Mouse (Mus musculus): ENCODE results near the gene Vmp1. TPM values are rescaled to one million over a fixed set of nuclear protein-coding genes. Genes with fewer than 3 reads are reported as not detected.
A peak's percentile ranks its signal among the peaks of the same experiment; 100 is the strongest.

Gene Vmp1
- total RNA-seq, 1 experiment = 107 TPM

- Histone ChIP-seq H3K36me3 (ENCODE audit: control insufficient read depth, insufficient read depth, low read length, poor library complexity, severe bottlenecking) (peaks cover 11% of the 10 kb centered on the region), H3K4me3 (ENCODE audit: insufficient read depth in 1 of 2, low read depth in 1 of 2, low read length in 2 of 2, poor library complexity in 1 of 2, severe bottlenecking in 1 of 2) (no peak overlapping the region), H3K27ac (ENCODE audit: insufficient read depth, low read depth, low read length, poor library complexity, severe bottlenecking) (no peak overlapping the region), H3K9ac (ENCODE audit: insufficient read depth, low read depth, low read length, poor library complexity, severe bottlenecking) (no peak overlapping the region), H3K4me1 (ENCODE audit: control insufficient read depth in 2 of 2, insufficient read depth in 2 of 2, low read length in 2 of 2, poor library complexity in 1 of 2) (peaks cover 0 to under 1% of the 10 kb centered on the region in 2 experiments; a peak in 1 of 4 replicates), H3K9me3 (ENCODE audit: control insufficient read depth, insufficient read depth, low read depth, low read length) (no peaks in the 10 kb centered on the region)
- DNase-seq (ENCODE audit: low read depth, low spot score) = no peak
- in situ Hi-C loops (cut with MboI; ENCODE audit: low sequenced_read_pairs in 2 of 2, unreplicated experiment in 2 of 2) = no loop called here
- TF ChIP-seq ZC3H11A (IDR thresholded peaks at IDR 0.05; ENCODE audit: borderline replicate concordance, low read depth, low read length) = no peak
- no peak for TF ChIP-seq MAFK (IDR thresholded peaks at IDR 0.05; ENCODE audit: insufficient read depth, low read depth, low read length)
- TF ChIP-seq ZNF384 (IDR thresholded peaks at IDR 0.05; ENCODE audit: low read depth, low read length) = no peak
- no peak for TF ChIP-seq CHD2 (IDR thresholded peaks at IDR 0.05; ENCODE audit: low read depth, low read length)
- TF ChIP-seq HCFC1 (IDR thresholded peaks at IDR 0.05; ENCODE audit: borderline replicate concordance, insufficient read depth, low read length) = no peak
These were observed 6.7 kb upstream of the Vmp1 start for GRCm38 (mm10) chr11:86690383-86690782.

- Histone ChIP-seq H3K4me1 (ENCODE audit: control insufficient read depth in 2 of 2, insufficient read depth in 2 of 2, low read length in 2 of 2, poor library complexity in 1 of 2) (peaks cover 2 to 3% of the 10 kb centered on the region in 2 experiments; a peak in 2 of 4 replicates), H3K9me3 (ENCODE audit: control insufficient read depth, insufficient read depth, low read depth, low read length) (no peaks in the 10 kb centered on the region), H3K36me3 (ENCODE audit: control insufficient read depth, insufficient read depth, low read length, poor library complexity, severe bottlenecking) (peaks cover 8% of the 10 kb centered on the region), H3K4me3 (ENCODE audit: insufficient read depth in 1 of 2, low read depth in 1 of 2, low read length in 2 of 2, poor library complexity in 1 of 2, severe bottlenecking in 1 of 2) (no peak overlapping the region), H3K27ac (ENCODE audit: insufficient read depth, low read depth, low read length, poor library complexity, severe bottlenecking) (no peak overlapping the region), H3K9ac (ENCODE audit: insufficient read depth, low read depth, low read length, poor library complexity, severe bottlenecking) (peak overlapping the region; percentile 25; the same call in 1 of the 2 replicates)
- DNase-seq (ENCODE audit: low read depth, low spot score) = no peak
- in situ Hi-C loops (cut with MboI; ENCODE audit: low sequenced_read_pairs in 2 of 2, unreplicated experiment in 2 of 2) = no loop called here
- no peak for TF ChIP-seq HCFC1 (IDR thresholded peaks at IDR 0.05; ENCODE audit: borderline replicate concordance, insufficient read depth, low read length)
- no peak for TF ChIP-seq ZNF384 (IDR thresholded peaks at IDR 0.05; ENCODE audit: low read depth, low read length)
- TF ChIP-seq MAFK (IDR thresholded peaks at IDR 0.05; ENCODE audit: insufficient read depth, low read depth, low read length) = no peak
- no peak for TF ChIP-seq ZC3H11A (IDR thresholded peaks at IDR 0.05; ENCODE audit: borderline replicate concordance, low read depth, low read length)
- no peak for TF ChIP-seq CHD2 (IDR thresholded peaks at IDR 0.05; ENCODE audit: low read depth, low read length)
These were observed 1.7 kb upstream of the Vmp1 start for GRCm38 (mm10) chr11:86685366-86685765.

GRCm38 (mm10) chr11:86684126-86685012 lies 733 bp upstream of the Vmp1 start:
- no peaks in the 10 kb centered on the region for H3K9me3 ChIP-seq (ENCODE audit: control insufficient read depth, insufficient read depth, low read depth, low read length)
- peak overlapping the region; percentile 93 for H3K9ac ChIP-seq (ENCODE audit: insufficient read depth, low read depth, low read length, poor library complexity, severe bottlenecking)
- H3K4me3 ChIP-seq (ENCODE audit: insufficient read depth in 1 of 2, low read depth in 1 of 2, low read length in 2 of 2, poor library complexity in 1 of 2, severe bottlenecking in 1 of 2) = peak overlapping the region; percentile 77 to 82
- TF ChIP-seq HCFC1 (IDR thresholded peaks at IDR 0.05; ENCODE audit: borderline replicate concordance, insufficient read depth, low read length) = no peak
- TF ChIP-seq ZC3H11A (IDR thresholded peaks at IDR 0.05; ENCODE audit: borderline replicate concordance, low read depth, low read length) = no peak
- TF ChIP-seq ZNF384 (IDR thresholded peaks at IDR 0.05; ENCODE audit: low read depth, low read length) = no peak
- no peak for TF ChIP-seq CHD2 (IDR thresholded peaks at IDR 0.05; ENCODE audit: low read depth, low read length)
- H3K27ac ChIP-seq (ENCODE audit: insufficient read depth, low read depth, low read length, poor library complexity, severe bottlenecking) = peak overlapping the region; percentile 69
- in situ Hi-C loops (cut with MboI; ENCODE audit: low sequenced_read_pairs in 2 of 2, unreplicated experiment in 2 of 2) = no loop called here
- H3K36me3 ChIP-seq (ENCODE audit: control insufficient read depth, insufficient read depth, low read length, poor library complexity, severe bottlenecking) = peaks cover 3% of the 10 kb centered on the region
- DNase-seq (ENCODE audit: low read depth, low spot score) = no peak
- H3K4me1 ChIP-seq (ENCODE audit: control insufficient read depth in 2 of 2, insufficient read depth in 2 of 2, low read length in 2 of 2, poor library complexity in 1 of 2) = peaks cover 2 to 3% of the 10 kb centered on the region in 2 experiments; a peak in 2 of 4 replicates

DNA sequence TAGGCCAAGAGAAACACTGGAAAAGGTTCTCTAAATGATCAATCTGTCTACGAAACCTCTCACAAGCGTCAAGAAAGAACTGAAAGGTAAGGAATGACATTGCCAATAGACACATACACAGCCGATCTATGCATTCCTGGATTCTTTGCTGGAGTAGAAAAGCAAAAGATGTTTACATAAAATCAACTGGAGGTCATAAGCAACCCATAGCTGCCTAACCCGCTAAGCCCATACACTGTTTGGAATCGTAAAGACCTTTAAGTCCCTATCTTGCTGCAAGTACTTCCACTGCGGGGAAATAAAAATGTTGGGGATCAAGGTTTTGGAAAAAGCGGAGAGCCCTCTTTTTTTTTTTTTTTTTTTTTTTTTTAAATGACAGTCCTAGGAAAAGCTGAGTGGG lies 775 bp downstream of the Vmp1 start:
- H3K9me3 ChIP-seq (ENCODE audit: control insufficient read depth, insufficient read depth, low read depth, low read length) = no peaks in the 10 kb centered on the region
- TF ChIP-seq ZNF384 (IDR thresholded peaks at IDR 0.05; ENCODE audit: low read depth, low read length) (peak; percentile 64), HCFC1 (IDR thresholded peaks at IDR 0.05; ENCODE audit: borderline replicate concordance, insufficient read depth, low read length) (no peak)
- H3K27ac ChIP-seq (ENCODE audit: insufficient read depth, low read depth, low read length, poor library complexity, severe bottlenecking) = no peak overlapping the region
- peak overlapping the region; percentile 77 to 82 for H3K4me3 ChIP-seq (ENCODE audit: insufficient read depth in 1 of 2, low read depth in 1 of 2, low read length in 2 of 2, poor library complexity in 1 of 2, severe bottlenecking in 1 of 2)
- peak overlapping the region; percentile 93; the same call in 1 of the 2 replicates for H3K9ac ChIP-seq (ENCODE audit: insufficient read depth, low read depth, low read length, poor library complexity, severe bottlenecking)
- peaks cover 2 to 3% of the 10 kb centered on the region in 2 experiments; a peak in 2 of 4 replicates for H3K4me1 ChIP-seq (ENCODE audit: control insufficient read depth in 2 of 2, insufficient read depth in 2 of 2, low read length in 2 of 2, poor library complexity in 1 of 2)
- DNase-seq (ENCODE audit: low read depth, low spot score) = no peak
- in situ Hi-C loops (cut with MboI; ENCODE audit: low sequenced_read_pairs in 2 of 2, unreplicated experiment in 2 of 2) = no loop called here
- H3K36me3 ChIP-seq (ENCODE audit: control insufficient read depth, insufficient read depth, low read length, poor library complexity, severe bottlenecking) = peaks cover 3% of the 10 kb centered on the region

Data from ES-E14 (cell line).